Mouse (Mus musculus) lung, embryonic 14.5 days (tissue): Measurements from ENCODE around the gene Trappc6a. TPM values are rescaled to one million over a fixed set of nuclear protein-coding genes. Genes with fewer than 3 reads are reported as not detected.

ENCODE experiments used
- ATAC-seq: fragments of 200-750 bp; cut with Nextera tagmentation; 2 replicates; pipeline ENCODE4 v1.8.0; 2017; ENCODE audit warnings: mild to moderate bottlenecking, moderate TSS enrichment, moderate library complexity; ENCODE audit not compliant: insufficient read depth
- DNase-seq: peaks from one replicate; pipeline ENCODE4 v3.0.0-alpha.2; 2015
- H3K27ac ChIP-seq: fragments of 300-500 bp; sonication (generic); 2 replicates; pipeline ENCODE4 v1.5.1; 2014; ENCODE audit warnings: low read depth, mild to moderate bottlenecking, moderate library complexity
- H3K27me3 ChIP-seq: fragments of 300-500 bp; sonication (generic); 2 replicates; pipeline ENCODE4 v1.6.1; 2014; ENCODE audit warnings: low read length, control low read depth; ENCODE audit not compliant: insufficient read depth
- H3K36me3 ChIP-seq: fragments of 300-500 bp; sonication (generic); 2 replicates; pipeline ENCODE4 v1.6.1; 2014; ENCODE audit warnings: control low read depth; ENCODE audit not compliant: insufficient read depth
- H3K4me1 ChIP-seq: fragments of 300-500 bp; sonication (generic); 2 replicates; pipeline ENCODE4 v1.6.1; 2014; ENCODE audit warnings: antibody characterized with exemption, control low read depth; ENCODE audit not compliant: insufficient read depth
- H3K4me2 ChIP-seq: fragments of 300-500 bp; sonication (generic); 2 replicates; pipeline ENCODE4 v1.6.1; 2014; ENCODE audit warnings: mild to moderate bottlenecking
- H3K4me3 ChIP-seq: fragments of 300-500 bp; sonication (generic); 2 replicates; pipeline ENCODE4 v1.5.1; 2014; ENCODE audit warnings: low read depth, low read length
- H3K9ac ChIP-seq: fragments of 300-500 bp; sonication (generic); 2 replicates; pipeline ENCODE4 v1.6.1; 2014
- H3K9me3 ChIP-seq: fragments of 300-500 bp; sonication (generic); 2 replicates; pipeline ENCODE4 v1.6.1; 2016; ENCODE audit warnings: low read depth, low read length, control low read depth
- CTCF ChIP-seq: IDR thresholded peaks from 2 replicates; pipeline ENCODE4 v1.5.1; 2016; ENCODE audit warnings: antibody characterized with exemption, low read depth
- WGBS: fragments of 180-500 bp; shearing (Covaris S2); extraction: QIAGEN DNeasy Blood & Tissue Kit; methylation state at CpG from one replicate; pipeline ENCODE4 v1.1.7; 2014; 5-methylcytosine and 5-hydroxymethylcytosine counted together
- polyA plus RNA-seq: library from polyadenylated mRNA; unstranded; fragments of >200 nt; fragmentation: Nextera tagmentation; extraction: Ambion mirVana; gene quantifications from 2 replicates; pipeline ENCODE4 v1.2.1, GENCODE M21; 2014

Gene Trappc6a
- polyA plus RNA-seq, 1 experiment from 2014 or later: 83.5 TPM

GRCm38 (mm10) chr7:19500420-19501363, 7.5 kb upstream of the Trappc6a start:
- H3K27ac ChIP-seq: no peak overlapping the region
- ATAC-seq (no peak), DNase-seq (no peak)
- no peak overlapping the region for H3K4me2 ChIP-seq
- no peak overlapping the region for H3K9ac ChIP-seq
- H3K27me3 ChIP-seq: no peaks in the 10 kb centered on the region
- H3K9me3 ChIP-seq: no peaks in the 10 kb centered on the region
- no peaks in the 10 kb centered on the region; the same call in 1 of the 2 replicates for H3K4me1 ChIP-seq
- H3K4me3 ChIP-seq: no peak overlapping the region
- no peak for TF ChIP-seq CTCF
- WGBS: 64% methylated on average over 12 of the region's 12 CpGs
- no peaks in the 10 kb centered on the region for H3K36me3 ChIP-seq

DNA sequence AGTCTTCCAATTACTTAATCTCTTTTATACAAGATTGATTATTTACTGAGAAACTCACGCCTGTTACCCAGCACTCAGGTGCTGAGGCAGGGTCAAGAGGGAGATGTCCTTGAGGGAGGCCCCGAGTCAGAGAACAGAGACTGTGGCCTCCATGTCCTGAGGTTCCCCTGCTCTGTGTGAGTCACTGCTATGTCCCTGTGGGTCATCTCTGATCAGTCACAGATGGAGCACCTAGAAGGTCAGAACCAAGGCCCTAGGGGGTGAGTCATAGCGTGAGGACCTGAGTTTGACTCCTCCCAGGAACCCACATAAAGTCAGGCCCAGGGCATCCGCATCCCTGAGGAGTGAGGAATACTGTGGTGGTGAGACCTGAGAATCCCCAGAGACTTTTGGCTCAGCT, 6.5 kb upstream of the Trappc6a start:
- Histone ChIP-seq H3K36me3 (no peaks in the 10 kb centered on the region), H3K9ac (no peak overlapping the region), H3K9me3 (no peaks in the 10 kb centered on the region), H3K4me2 (no peak overlapping the region), H3K27ac (no peak overlapping the region), H3K4me1 (no peaks in the 10 kb centered on the region; the same call in 1 of the 2 replicates), H3K27me3 (no peaks in the 10 kb centered on the region), H3K4me3 (no peak overlapping the region)
- TF ChIP-seq CTCF: no peak
- WGBS: 73% methylated on average over 4 of the region's 4 CpGs
- ATAC-seq (no peak), DNase-seq (no peak)

DNA sequence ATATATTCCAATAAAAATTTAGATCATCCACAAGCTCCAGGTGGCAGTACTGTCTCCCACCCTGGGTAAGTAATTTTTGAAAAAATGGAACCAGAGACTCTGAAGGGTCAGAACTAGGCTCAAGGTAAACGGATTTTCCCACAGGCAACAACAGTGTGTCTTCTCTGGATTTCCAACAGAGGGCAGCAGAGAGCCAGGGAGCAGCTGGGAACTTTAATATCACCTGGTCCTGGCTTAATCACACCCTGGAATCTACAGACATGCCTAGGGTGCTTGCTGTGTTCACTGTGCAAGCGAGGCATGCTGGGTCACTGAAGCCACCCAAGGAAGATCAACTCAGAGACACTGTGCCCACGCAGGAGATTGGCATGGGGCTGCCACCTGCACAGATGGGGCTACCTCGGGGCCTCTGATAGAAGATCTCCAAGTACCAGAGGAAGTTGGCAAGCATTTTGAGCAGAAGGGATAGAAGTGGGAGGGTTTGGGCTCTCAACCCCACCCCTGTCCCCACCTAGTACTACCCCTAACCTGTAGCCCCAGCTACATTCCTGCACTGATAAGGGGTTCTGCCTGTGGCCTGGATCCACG, 4.6 kb upstream of the Trappc6a start:
- Histone ChIP-seq H3K27ac (no peak overlapping the region), H3K4me1 (no peaks in the 10 kb centered on the region; the same call in 1 of the 2 replicates), H3K9ac (no peak overlapping the region), H3K4me3 (no peak overlapping the region), H3K36me3 (no peaks in the 10 kb centered on the region), H3K4me2 (no peak overlapping the region), H3K27me3 (no peaks in the 10 kb centered on the region), H3K9me3 (no peaks in the 10 kb centered on the region)
- TF ChIP-seq CTCF: peak; percentile 90
- DNase-seq (peak; percentile 70), ATAC-seq (no peak)
- 25% methylated on average over 5 of the region's 5 CpGs for WGBS

DNA sequence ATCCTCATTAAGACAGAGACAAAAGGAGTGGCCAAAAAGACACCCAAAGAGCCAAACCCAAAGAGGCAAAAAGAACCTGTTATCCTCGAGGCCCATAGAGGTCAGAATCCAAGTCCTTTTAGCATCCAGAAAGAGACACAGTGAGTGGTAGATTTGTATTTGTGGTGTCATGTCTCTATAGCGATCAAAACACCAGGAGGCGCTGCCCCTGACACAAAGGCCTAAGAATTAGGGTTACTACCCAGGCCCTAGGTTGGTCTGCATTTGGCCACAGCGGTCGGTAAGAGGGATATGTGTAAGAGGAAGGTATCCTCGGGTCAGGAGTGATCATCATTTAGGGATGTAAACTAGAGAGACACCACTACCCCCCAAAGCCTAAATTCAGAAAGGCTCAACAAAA, 1.9 kb upstream of the Trappc6a start:
- 38% methylated on average over 6 of the region's 6 CpGs for WGBS
- Histone ChIP-seq H3K4me3 (peak overlapping the region; percentile 80; the same call in 1 of the 2 replicates), H3K4me2 (peak overlapping the region; percentile 98)

DNA sequence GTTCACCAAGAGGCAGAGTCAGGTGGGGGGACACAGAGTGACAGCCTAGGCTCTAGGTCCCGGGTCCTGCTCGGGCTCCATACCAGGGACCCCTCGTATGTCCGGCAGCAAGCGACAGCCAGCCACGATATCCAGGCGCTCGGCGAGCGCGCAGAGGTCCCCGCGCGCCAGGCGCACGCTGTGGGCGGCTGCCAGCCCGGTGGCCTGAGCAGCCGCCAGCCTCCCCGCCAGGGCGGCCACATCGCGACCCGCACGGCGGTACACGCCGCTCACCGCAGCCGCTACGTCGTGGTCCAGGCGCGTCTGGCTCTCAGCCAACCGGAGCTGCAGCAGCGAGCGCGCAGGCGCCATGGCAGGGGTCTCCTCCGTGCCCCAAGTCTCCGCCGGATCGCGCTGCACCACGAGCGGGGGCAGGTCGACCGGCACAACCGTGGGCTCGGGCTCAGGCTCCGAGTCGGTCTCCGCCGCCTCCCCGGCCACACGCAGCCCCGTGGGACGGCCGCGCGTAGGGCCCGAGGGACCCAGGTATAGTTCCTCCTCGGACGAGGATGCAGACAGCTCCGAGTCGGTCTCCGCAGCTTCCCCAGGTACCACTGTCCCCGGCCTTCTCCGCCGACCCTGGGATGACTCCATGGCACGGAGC, 1.1 kb upstream of the Trappc6a start:
- H3K4me3 ChIP-seq: peak overlapping the region; percentile 80
- no peak for TF ChIP-seq CTCF
- H3K9me3 ChIP-seq: no peaks in the 10 kb centered on the region
- WGBS: under 1% methylated on average over 71 of the region's 71 CpGs
- H3K4me2 ChIP-seq: peak overlapping the region; percentile 98
- DNase-seq: peak; percentile 81
- ATAC-seq: no peak
- H3K9ac ChIP-seq: peak overlapping the region; percentile 53
- no peaks in the 10 kb centered on the region for H3K4me1 ChIP-seq
- H3K36me3 ChIP-seq: no peaks in the 10 kb centered on the region
- H3K27ac ChIP-seq: no peak overlapping the region
- H3K27me3 ChIP-seq: no peaks in the 10 kb centered on the region

More for the DNA sequence above, 1.9 kb upstream of the Trappc6a start:
- Histone ChIP-seq H3K4me1 (no peaks in the 10 kb centered on the region), H3K27ac (no peak overlapping the region), H3K9ac (peak overlapping the region; percentile 53; the same call in 1 of the 2 replicates), H3K36me3 (no peaks in the 10 kb centered on the region), H3K27me3 (no peaks in the 10 kb centered on the region), H3K9me3 (no peaks in the 10 kb centered on the region)
- no peak for ATAC-seq
- peak; percentile 45 for TF ChIP-seq CTCF
- DNase-seq: peak; percentile 60

DNA sequence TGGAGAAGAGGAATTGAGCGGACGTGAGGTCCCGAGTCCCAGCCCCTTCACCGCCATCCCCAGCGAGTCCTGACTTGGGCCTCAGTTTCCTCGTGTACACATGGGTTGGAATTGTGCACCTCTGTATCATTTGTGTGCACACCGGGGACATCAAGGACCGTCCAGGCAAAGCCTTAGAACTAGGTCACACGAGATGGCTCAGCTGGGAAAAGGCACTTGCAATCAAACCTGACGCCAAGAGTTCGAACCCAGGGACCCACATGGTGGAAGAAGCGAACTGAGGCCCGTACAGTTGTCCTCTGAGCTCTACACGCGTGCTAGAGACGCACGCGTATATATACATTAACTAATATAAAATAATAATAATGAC, 598 bp upstream of the Trappc6a start:
- Histone ChIP-seq H3K4me1 (no peaks in the 10 kb centered on the region), H3K27me3 (no peaks in the 10 kb centered on the region), H3K4me3 (peak overlapping the region; percentile 80), H3K36me3 (no peaks in the 10 kb centered on the region), H3K9ac (peak overlapping the region; percentile 53), H3K4me2 (peak overlapping the region; percentile 98), H3K9me3 (no peaks in the 10 kb centered on the region), H3K27ac (peak overlapping the region; percentile 37; the same call in 1 of the 2 replicates)
- WGBS: 4% methylated on average over 18 of the region's 18 CpGs
- ATAC-seq (no peak), DNase-seq (no peak)
- no peak for TF ChIP-seq CTCF
